Mouse (Mus musculus): Measurements from ENCODE around the gene Thoc2. TPM values are rescaled to one million over a fixed set of nuclear protein-coding genes. Genes with fewer than 3 reads are reported as not detected.

Thoc2 gene
- polyA plus RNA-seq, 1 experiment, result 2.1 TPM

- Histone ChIP-seq H3K36me3 (replicated peaks; ENCODE audit: low read length) (peaks cover 4% of the 10 kb centered on the region), H3K27me3 (replicated peaks) (no peaks in the 10 kb centered on the region), H3K9me3 (no peaks in the 10 kb centered on the region), H3K4me3 (replicated peaks) (no peak overlapping the region), H3K4me1 (0 out of 2 replicates have a peak, but pooled peaks cover 3% of the 10 kb centered on the region)
- no peak for TF ChIP-seq FLI1 (IDR thresholded peaks at IDR 0.05; ENCODE audit: low read length)
- TF ChIP-seq GATA1 (IDR thresholded peaks at IDR 0.05; ENCODE audit: borderline replicate concordance, low read length), result no peak
Observed at GRCm38 (mm10) chrX:41884759-41885505, 35.5 kb downstream of the Thoc2 start.

GRCm38 (mm10) chrX:41876581-41876980 lies 43.9 kb downstream of the Thoc2 start:
- Histone ChIP-seq H3K36me3 (replicated peaks; ENCODE audit: low read length) (peaks cover 14% of the 10 kb centered on the region), H3K9me3 (no peaks in the 10 kb centered on the region), H3K27me3 (replicated peaks) (no peaks in the 10 kb centered on the region), H3K4me1 (no peaks in the 10 kb centered on the region), H3K4me3 (replicated peaks) (no peak overlapping the region)
- TF ChIP-seq GATA1 (IDR thresholded peaks at IDR 0.05; ENCODE audit: borderline replicate concordance, low read length) (no peak), FLI1 (IDR thresholded peaks at IDR 0.05; ENCODE audit: low read length) (no peak)

GRCm38 (mm10) chrX:41837823-41838222 lies 82.7 kb downstream of the Thoc2 start:
- Histone ChIP-seq H3K4me1 (no peaks in the 10 kb centered on the region), H3K36me3 (replicated peaks; ENCODE audit: low read length) (peaks cover 40% of the 10 kb centered on the region), H3K9me3 (no peaks in the 10 kb centered on the region), H3K27me3 (replicated peaks) (no peaks in the 10 kb centered on the region), H3K4me3 (replicated peaks) (no peak overlapping the region)
- TF ChIP-seq FLI1 (IDR thresholded peaks at IDR 0.05; ENCODE audit: low read length) (no peak), GATA1 (IDR thresholded peaks at IDR 0.05; ENCODE audit: borderline replicate concordance, low read length) (no peak)

- H3K27me3 ChIP-seq (replicated peaks), result no peaks in the 10 kb centered on the region
- H3K9me3 ChIP-seq, result no peaks in the 10 kb centered on the region
- no peak for TF ChIP-seq GATA1 (IDR thresholded peaks at IDR 0.05; ENCODE audit: borderline replicate concordance, low read length)
- TF ChIP-seq FLI1 (IDR thresholded peaks at IDR 0.05; ENCODE audit: low read length), result no peak
- H3K36me3 ChIP-seq (replicated peaks; ENCODE audit: low read length), result peaks cover 22% of the 10 kb centered on the region
- H3K4me1 ChIP-seq, result no peaks in the 10 kb centered on the region
- no peak overlapping the region for H3K4me3 ChIP-seq (replicated peaks)
Observed at GRCm38 (mm10) chrX:41805592-41805991, 114.9 kb downstream of the Thoc2 start.

- Histone ChIP-seq H3K4me1 (no peaks in the 10 kb centered on the region), H3K36me3 (replicated peaks; ENCODE audit: low read length) (peaks cover 12% of the 10 kb centered on the region), H3K9me3 (no peaks in the 10 kb centered on the region), H3K27me3 (replicated peaks) (no peaks in the 10 kb centered on the region), H3K4me3 (replicated peaks) (no peak overlapping the region)
- TF ChIP-seq GATA1 (IDR thresholded peaks at IDR 0.05; ENCODE audit: borderline replicate concordance, low read length) (no peak), FLI1 (IDR thresholded peaks at IDR 0.05; ENCODE audit: low read length) (no peak)
Observed at GRCm38 (mm10) chrX:41793303-41793702, 127.2 kb downstream of the Thoc2 start.

Other genes with a start within 250 kb of the Thoc2 start
- 2.0 and 5.8 TPM in 2 replicates for gene Xiap, start 139.0 kb upstream of the Thoc2 start, polyA plus RNA-seq (2012; ENCODE audit: insufficient read depth, low replicate concordance)
- 1.8 TPM in 1 of 2 replicates, not detected in the other for gene Stag2, start 228.6 kb upstream of the Thoc2 start, polyA plus RNA-seq (2012; ENCODE audit: insufficient read depth, low replicate concordance)